Mouse (Mus musculus) gastrocnemius, postnatal 14 days (tissue): ENCODE measurements around the gene Nrxn1. TPM values are rescaled to one million over a fixed set of nuclear protein-coding genes. Genes with fewer than 3 reads are reported as not detected.

ENCODE experiments used
- DNase-seq: peaks from one replicate; pipeline ENCODE4 v3.0.0; 2021; ENCODE audit warnings: mixed read lengths
- intact Hi-C: fragments of 180-260 bp; cut with DNase I; formaldehyde crosslinking; loops from one replicate; pipeline ENCODE4 v1.15.1; 2025; ENCODE audit warnings: low total_unique reads
- microRNA-seq, 2 experiments: library from miRNA; unstranded; fragments of <30 nt; microRNA quantifications; one replicate each; pipeline ENCODE4 v1.2.0; 2021
- total RNA-seq, 2 experiments: library from RNA; stranded (reverse); gene quantifications; 2 replicates each; pipeline ENCODE4 v1.2.3; 2021

The Nrxn1 gene
- total RNA-seq, 2 experiments from 2014 or later: 0.40 to 1.6 TPM

GRCm38 (mm10) chr17:90060168-90060567 is 1032.7 kb downstream of the Nrxn1 start:
- DNase-seq: no peak
- intact Hi-C loops: no loop called here

GRCm38 (mm10) chr17:90059320-90060111 is 1033.4 kb downstream of the Nrxn1 start:
- intact Hi-C loops: no loop called here
- DNase-seq: no peak

GRCm38 (mm10) chr17:90054312-90054711 is 1038.6 kb downstream of the Nrxn1 start:
- intact Hi-C loops: no loop called here

GRCm38 (mm10) chr17:90039316-90039715 is 1053.6 kb downstream of the Nrxn1 start:
- no peak for DNase-seq
- intact Hi-C loops: no loop called here

More at GRCm38 (mm10) chr17:90054312-90054711, 1038.6 kb downstream of the Nrxn1 start:
- DNase-seq: no peak

GRCm38 (mm10) chr17:90032416-90032815 is 1060.5 kb downstream of the Nrxn1 start:
- intact Hi-C loops: no loop called here

GRCm38 (mm10) chr17:90016636-90017035 is 1076.2 kb downstream of the Nrxn1 start:
- DNase-seq: no peak
- intact Hi-C loops: no loop called here

More at GRCm38 (mm10) chr17:90032416-90032815, 1060.5 kb downstream of the Nrxn1 start:
- DNase-seq: no peak

GRCm38 (mm10) chr17:90011761-90012160 is 1081.1 kb downstream of the Nrxn1 start:
- DNase-seq: no peak
- intact Hi-C loops: no loop called here

GRCm38 (mm10) chr17:90007438-90008109 is 1085.3 kb downstream of the Nrxn1 start:
- intact Hi-C loops: no loop called here

GRCm38 (mm10) chr17:89990651-89991050 is 1102.2 kb downstream of the Nrxn1 start:
- no peak for DNase-seq
- intact Hi-C loops: no loop called here

More at GRCm38 (mm10) chr17:90007438-90008109, 1085.3 kb downstream of the Nrxn1 start:
- no peak for DNase-seq

Small RNAs within 50 kb of the gene (microRNA-seq; reads per million reads assigned to microRNA genes)
- gene Gm24510 (0 reads per million in 2 experiments), gene Gm27475 (0 reads per million in 2 experiments), gene Gm47307 (0 reads per million in 2 experiments)
